Mouse (Mus musculus): ENCODE data around the gene Tvp23a. TPM values are rescaled to one million over a fixed set of nuclear protein-coding genes. Genes with fewer than 3 reads are reported as not detected.

Gene Tvp23a
- polyA plus RNA-seq, 1 experiment from 2014 or later = 2.4 TPM

DNA sequence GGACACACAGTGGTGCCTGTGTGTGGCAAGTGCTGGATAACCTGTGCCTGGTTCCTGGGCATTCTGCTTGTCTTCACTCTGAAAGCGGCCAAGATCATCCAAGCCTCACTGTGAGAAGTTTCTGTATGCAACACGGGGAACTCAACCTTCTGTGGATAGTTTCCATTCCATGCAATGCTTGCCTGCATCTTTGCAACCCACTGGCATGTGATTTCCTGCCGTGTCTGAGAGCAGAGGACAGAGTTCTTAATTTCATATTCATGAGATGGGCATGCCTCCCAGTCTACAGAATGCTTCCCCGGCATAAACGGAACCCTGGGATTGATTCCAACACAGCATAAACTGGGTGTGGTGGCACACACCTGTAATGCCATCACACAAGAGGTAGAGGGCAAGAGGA is 9.1 kb downstream of the Tvp23a start:
- Histone ChIP-seq H3K9me3 (ENCODE audit: control insufficient read depth, low read length) (no peaks in the 10 kb centered on the region), H3K4me2 (replicated peaks; ENCODE audit: low read depth) (no peak overlapping the region), H3K4me1 (replicated peaks; ENCODE audit: control insufficient read depth, insufficient read depth) (no peaks in the 10 kb centered on the region), H3K27me3 (ENCODE audit: control insufficient read depth, insufficient read depth, low read length) (no peaks in the 10 kb centered on the region), H3K4me3 (ENCODE audit: low read depth, low read length) (no peak overlapping the region), H3K36me3 (ENCODE audit: control insufficient read depth, insufficient read depth, low read length) (no peaks in the 10 kb centered on the region), H3K27ac (replicated peaks) (no peak overlapping the region), H3K9ac (ENCODE audit: low read length) (no peak overlapping the region)
- 72% methylated on average over 5 of the region's 5 CpGs for WGBS
- no peak for TF ChIP-seq EP300 (optimal IDR thresholded peaks at IDR 0.05)
- TF ChIP-seq CTCF (IDR thresholded peaks at IDR 0.05; ENCODE audit: low read depth) = no peak
- no peak for ATAC-seq (ENCODE audit: low FRiP score, low TSS enrichment)
- no peak for DNase-seq (ENCODE audit: low spot score)

DNA sequence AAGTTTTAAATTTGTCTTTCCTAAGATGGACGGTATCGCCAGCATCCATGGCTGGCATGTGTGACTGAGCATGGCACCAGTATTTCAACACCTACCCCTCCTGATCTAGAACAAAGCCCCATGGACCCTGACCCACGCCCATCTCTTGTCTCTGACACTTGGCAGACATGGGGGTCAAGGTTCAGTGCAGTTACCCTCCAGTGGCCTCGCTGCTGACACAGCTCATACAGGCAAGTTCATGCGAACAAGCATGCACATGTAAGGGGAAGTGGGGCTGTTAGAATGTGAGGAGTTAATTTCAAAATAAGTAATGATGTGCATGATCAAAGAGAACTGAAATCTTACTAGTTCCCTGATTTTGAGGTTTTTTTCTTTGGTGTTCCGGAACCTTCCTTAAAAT is 11.0 kb downstream of the Tvp23a start:
- ATAC-seq (ENCODE audit: low FRiP score, low TSS enrichment) = no peak
- Histone ChIP-seq H3K27ac (replicated peaks) (no peak overlapping the region), H3K36me3 (ENCODE audit: control insufficient read depth, insufficient read depth, low read length) (no peaks in the 10 kb centered on the region), H3K4me2 (replicated peaks; ENCODE audit: low read depth) (no peak overlapping the region), H3K27me3 (ENCODE audit: control insufficient read depth, insufficient read depth, low read length) (no peaks in the 10 kb centered on the region), H3K4me1 (replicated peaks; ENCODE audit: control insufficient read depth, insufficient read depth) (no peaks in the 10 kb centered on the region), H3K9me3 (ENCODE audit: control insufficient read depth, low read length) (no peaks in the 10 kb centered on the region), H3K4me3 (ENCODE audit: low read depth, low read length) (no peak overlapping the region), H3K9ac (ENCODE audit: low read length) (no peak overlapping the region)
- WGBS = 75% methylated on average over 6 of the region's 6 CpGs
- DNase-seq (ENCODE audit: low spot score) = no peak
- TF ChIP-seq EP300 (optimal IDR thresholded peaks at IDR 0.05) (no peak), CTCF (IDR thresholded peaks at IDR 0.05; ENCODE audit: low read depth) (no peak)

DNA sequence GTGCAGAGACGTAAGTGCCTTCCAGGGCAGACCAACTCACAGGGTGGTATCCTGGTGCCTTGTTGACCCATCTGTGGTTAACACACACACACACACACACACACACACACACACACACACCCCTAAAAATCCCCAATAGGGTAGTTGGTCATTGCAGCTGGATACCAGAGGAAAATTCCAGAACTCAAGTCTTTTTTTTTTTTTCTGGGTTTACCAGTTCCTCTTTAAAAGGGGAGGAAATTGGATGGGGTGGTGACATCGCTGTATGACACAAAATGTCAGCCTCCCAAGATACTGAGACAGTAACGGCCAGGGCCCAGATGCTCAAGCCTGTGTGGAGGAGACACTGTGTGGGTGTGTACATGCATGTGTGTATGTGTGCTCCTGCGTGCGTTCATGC is 13.8 kb downstream of the Tvp23a start:
- H3K27ac ChIP-seq (replicated peaks) = no peak overlapping the region
- no peaks in the 10 kb centered on the region for H3K27me3 ChIP-seq (ENCODE audit: control insufficient read depth, insufficient read depth, low read length)
- no peak overlapping the region for H3K4me2 ChIP-seq (replicated peaks; ENCODE audit: low read depth)
- no peaks in the 10 kb centered on the region for H3K36me3 ChIP-seq (ENCODE audit: control insufficient read depth, insufficient read depth, low read length)
- WGBS = 88% methylated on average over 5 of the region's 5 CpGs
- no peak for TF ChIP-seq CTCF (IDR thresholded peaks at IDR 0.05; ENCODE audit: low read depth)
- no peak for TF ChIP-seq EP300 (optimal IDR thresholded peaks at IDR 0.05)
- no peak overlapping the region for H3K9ac ChIP-seq (ENCODE audit: low read length)
- H3K9me3 ChIP-seq (ENCODE audit: control insufficient read depth, low read length) = no peaks in the 10 kb centered on the region
- DNase-seq (ENCODE audit: low spot score) (no peak), ATAC-seq (ENCODE audit: low FRiP score, low TSS enrichment) (no peak)
- no peaks in the 10 kb centered on the region for H3K4me1 ChIP-seq (replicated peaks; ENCODE audit: control insufficient read depth, insufficient read depth)
- H3K4me3 ChIP-seq (ENCODE audit: low read depth, low read length) = no peak overlapping the region

DNA sequence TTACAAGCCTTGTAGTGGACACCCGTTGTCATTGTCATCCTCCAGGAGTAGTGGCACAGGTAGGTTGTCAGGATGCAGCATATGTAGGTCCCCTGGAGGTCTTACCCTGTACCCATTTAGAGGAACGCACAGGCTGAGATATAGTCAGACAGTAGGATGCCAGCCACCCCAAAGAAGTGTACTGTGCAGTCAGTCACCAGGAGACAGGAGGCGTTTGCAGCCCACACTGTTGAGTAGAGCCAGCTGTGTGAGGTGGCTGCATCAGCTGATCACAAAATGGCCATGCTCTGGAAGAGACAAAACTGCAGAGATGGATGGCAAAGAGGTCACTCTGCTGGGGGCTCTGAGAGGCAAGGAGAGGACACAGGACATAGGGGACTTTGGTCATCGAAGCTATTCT is 14.8 kb downstream of the Tvp23a start:
- Histone ChIP-seq H3K9me3 (ENCODE audit: control insufficient read depth, low read length) (no peaks in the 10 kb centered on the region), H3K36me3 (ENCODE audit: control insufficient read depth, insufficient read depth, low read length) (no peaks in the 10 kb centered on the region), H3K9ac (ENCODE audit: low read length) (no peak overlapping the region), H3K27me3 (ENCODE audit: control insufficient read depth, insufficient read depth, low read length) (no peaks in the 10 kb centered on the region), H3K4me3 (ENCODE audit: low read depth, low read length) (no peak overlapping the region), H3K4me2 (replicated peaks; ENCODE audit: low read depth) (no peak overlapping the region), H3K27ac (replicated peaks) (no peak overlapping the region), H3K4me1 (replicated peaks; ENCODE audit: control insufficient read depth, insufficient read depth) (no peaks in the 10 kb centered on the region)
- ATAC-seq (ENCODE audit: low FRiP score, low TSS enrichment) (no peak), DNase-seq (ENCODE audit: low spot score) (no peak)
- TF ChIP-seq EP300 (optimal IDR thresholded peaks at IDR 0.05) (no peak), CTCF (IDR thresholded peaks at IDR 0.05; ENCODE audit: low read depth) (no peak)
- WGBS = 74% methylated on average over 4 of the region's 4 CpGs

DNA sequence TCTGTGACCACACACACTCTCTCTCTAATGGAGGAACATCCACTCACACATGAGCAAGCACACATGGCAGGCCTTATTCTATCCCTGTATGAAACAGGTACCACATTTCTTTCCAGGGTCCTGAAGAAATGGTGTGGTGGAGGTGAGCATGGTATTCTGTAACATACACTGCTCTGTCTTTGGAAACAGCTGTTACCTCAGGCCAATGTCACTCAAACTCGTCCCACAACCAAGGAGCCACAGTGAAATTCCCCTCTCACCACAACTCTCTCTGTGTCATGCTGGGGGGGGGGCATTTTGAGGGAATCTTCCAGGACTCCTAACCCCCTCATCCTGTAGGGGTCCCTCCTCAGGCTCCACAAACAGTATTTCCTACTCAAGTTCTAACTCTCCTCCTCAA is 15.3 kb downstream of the Tvp23a start:
- H3K9me3 ChIP-seq (ENCODE audit: control insufficient read depth, low read length) = no peaks in the 10 kb centered on the region
- TF ChIP-seq EP300 (optimal IDR thresholded peaks at IDR 0.05) (no peak), CTCF (IDR thresholded peaks at IDR 0.05; ENCODE audit: low read depth) (no peak)
- ATAC-seq (ENCODE audit: low FRiP score, low TSS enrichment) = no peak
- 58% methylated on average over 1 of the region's 1 CpGs for WGBS
- no peak overlapping the region for H3K4me3 ChIP-seq (ENCODE audit: low read depth, low read length)
- H3K27me3 ChIP-seq (ENCODE audit: control insufficient read depth, insufficient read depth, low read length) = no peaks in the 10 kb centered on the region
- DNase-seq (ENCODE audit: low spot score) = no peak
- H3K9ac ChIP-seq (ENCODE audit: low read length) = no peak overlapping the region
- H3K4me2 ChIP-seq (replicated peaks; ENCODE audit: low read depth) = no peak overlapping the region
- H3K4me1 ChIP-seq (replicated peaks; ENCODE audit: control insufficient read depth, insufficient read depth) = no peaks in the 10 kb centered on the region
- H3K27ac ChIP-seq (replicated peaks) = no peak overlapping the region
- H3K36me3 ChIP-seq (ENCODE audit: control insufficient read depth, insufficient read depth, low read length) = no peaks in the 10 kb centered on the region

DNA sequence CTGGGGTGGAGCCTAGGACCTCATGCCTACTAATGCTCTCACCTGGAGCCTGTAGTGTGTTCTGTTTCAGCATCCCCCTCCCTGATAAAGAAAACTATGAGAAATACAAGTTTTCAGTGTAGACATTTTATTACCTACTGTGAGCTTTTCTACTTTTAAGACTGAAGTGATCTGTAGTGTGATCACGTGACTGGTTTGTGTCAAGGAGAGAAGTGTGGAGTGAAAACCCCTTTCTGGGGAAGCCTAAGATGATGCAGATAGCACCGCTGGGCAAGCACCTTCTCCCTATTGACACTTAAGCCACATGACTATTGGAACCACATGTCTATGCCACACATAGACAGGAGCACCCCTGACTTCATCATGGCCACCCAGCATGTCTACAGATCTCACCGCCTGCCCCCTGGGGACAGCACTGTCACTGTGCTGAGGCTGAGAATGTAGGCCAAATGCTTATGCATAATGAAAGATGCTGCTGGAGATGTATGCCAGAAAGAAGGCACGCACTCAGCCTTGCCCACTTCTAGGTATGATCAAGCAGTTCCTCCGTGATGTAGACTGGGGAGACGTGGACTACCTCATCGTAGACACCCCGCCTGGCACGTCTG is 26.6 kb downstream of the Tvp23a start:
- no peak for ATAC-seq (ENCODE audit: low FRiP score, low TSS enrichment)
- Histone ChIP-seq H3K4me1 (replicated peaks; ENCODE audit: control insufficient read depth, insufficient read depth) (no peaks in the 10 kb centered on the region), H3K9ac (ENCODE audit: low read length) (no peak overlapping the region), H3K4me3 (ENCODE audit: low read depth, low read length) (no peak overlapping the region), H3K36me3 (ENCODE audit: control insufficient read depth, insufficient read depth, low read length) (peaks cover 19% of the 10 kb centered on the region), H3K27ac (replicated peaks) (no peak overlapping the region), H3K27me3 (ENCODE audit: control insufficient read depth, insufficient read depth, low read length) (no peaks in the 10 kb centered on the region), H3K9me3 (ENCODE audit: control insufficient read depth, low read length) (no peaks in the 10 kb centered on the region), H3K4me2 (replicated peaks; ENCODE audit: low read depth) (no peak overlapping the region)
- TF ChIP-seq CTCF (IDR thresholded peaks at IDR 0.05; ENCODE audit: low read depth) = no peak
- no peak for DNase-seq (ENCODE audit: low spot score)
- 92% methylated on average over 9 of the region's 9 CpGs for whole genome bisulfite sequencing

Data from stomach, postnatal 0 days (tissue).